Mouse (Mus musculus): ENCODE data around the gene 4933417A18Rik.

DNA sequence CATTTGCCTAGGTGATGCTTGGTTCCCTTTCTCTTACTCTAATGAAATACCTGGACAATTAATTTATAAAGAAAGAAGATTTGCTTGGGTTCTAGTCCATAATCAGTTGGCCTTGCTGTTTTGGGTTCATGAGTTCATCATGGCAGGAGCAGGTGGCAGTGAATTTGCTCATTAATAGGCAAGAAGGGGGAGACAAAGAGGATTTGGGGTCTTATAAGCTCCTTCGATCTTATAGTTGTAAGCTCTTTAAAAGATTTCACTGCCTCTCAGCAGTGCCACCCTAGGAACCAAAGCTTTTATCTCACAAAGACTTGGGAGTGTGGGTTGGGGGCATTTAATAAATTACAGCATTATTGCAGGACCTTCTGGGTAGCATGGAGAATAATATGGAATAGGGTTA is 31.3 kb upstream of the 4933417A18Rik start:
- TF ChIP-seq CTCF (IDR thresholded peaks at IDR 0.05; ENCODE audit: extremely low read depth, insufficient read depth, low read length) (no peak), POLR2A (IDR thresholded peaks at IDR 0.05; ENCODE audit: extremely low read depth, insufficient read depth, low read length) (no peak)

Measured in cortical plate, adult 2 months (tissue).